Mouse (Mus musculus): ENCODE results near the gene Scd4. TPM values are rescaled to one million over a fixed set of nuclear protein-coding genes. Genes with fewer than 3 reads are reported as not detected.
"Not testable (repeated sequence)": the region's sequence is repeated elsewhere in the genome, so short reads cannot be mapped to it uniquely, and the experiment has no call there.

The Scd4 gene
- total RNA-seq, 2 experiments from 2014 or later = 0.14 TPM; not detected in 1

GRCm38 (mm10) chr19:44300520-44300919 is 32.4 kb upstream of the Scd4 start:
- no peak for DNase-seq (ENCODE audit: low spot score)

GRCm38 (mm10) chr19:44301176-44301575 is 31.7 kb upstream of the Scd4 start:
- DNase-seq (ENCODE audit: low spot score) = no peak

GRCm38 (mm10) chr19:44301671-44302305 is 31.1 kb upstream of the Scd4 start:
- DNase-seq (ENCODE audit: low spot score) = no peak

GRCm38 (mm10) chr19:44302901-44303300 is 30.0 kb upstream of the Scd4 start:
- no peak for DNase-seq (ENCODE audit: low spot score)

- DNase-seq (ENCODE audit: low spot score) = no peak
Measured at GRCm38 (mm10) chr19:44303502-44303901, 29.4 kb upstream of the Scd4 start.

- DNase-seq (ENCODE audit: low spot score) = no peak
Measured at GRCm38 (mm10) chr19:44304419-44304818, 28.5 kb upstream of the Scd4 start.

GRCm38 (mm10) chr19:44304851-44305510 is 27.9 kb upstream of the Scd4 start:
- DNase-seq (ENCODE audit: low spot score) = no peak

- no peak for DNase-seq (ENCODE audit: low spot score)
Measured at GRCm38 (mm10) chr19:44305701-44306100, 27.2 kb upstream of the Scd4 start.

GRCm38 (mm10) chr19:44306171-44306570 is 26.7 kb upstream of the Scd4 start:
- no peak for DNase-seq (ENCODE audit: low spot score)

GRCm38 (mm10) chr19:44307101-44307914 is 25.6 kb upstream of the Scd4 start:
- DNase-seq (ENCODE audit: low spot score) = no peak

GRCm38 (mm10) chr19:44307915-44308470 is 24.9 kb upstream of the Scd4 start:
- no peak for DNase-seq (ENCODE audit: low spot score)

- DNase-seq (ENCODE audit: low spot score) = no peak
Measured at GRCm38 (mm10) chr19:44308611-44309246, 24.2 kb upstream of the Scd4 start.

- no peak for DNase-seq (ENCODE audit: low spot score)
Measured at GRCm38 (mm10) chr19:44309351-44310154, 23.3 kb upstream of the Scd4 start.

- DNase-seq (ENCODE audit: low spot score) = not testable (repeated sequence)
Measured at GRCm38 (mm10) chr19:44310155-44310575, 22.7 kb upstream of the Scd4 start.

GRCm38 (mm10) chr19:44310814-44311213 is 22.1 kb upstream of the Scd4 start:
- no peak for DNase-seq (ENCODE audit: low spot score)

GRCm38 (mm10) chr19:44311306-44312006 is 21.4 kb upstream of the Scd4 start:
- DNase-seq (ENCODE audit: low spot score) = no peak

GRCm38 (mm10) chr19:44312007-44312360 is 20.9 kb upstream of the Scd4 start:
- DNase-seq (ENCODE audit: low spot score) = no peak

GRCm38 (mm10) chr19:44313066-44313465 is 19.8 kb upstream of the Scd4 start:
- DNase-seq (ENCODE audit: low spot score) = no peak

GRCm38 (mm10) chr19:44314327-44314759 is 18.5 kb upstream of the Scd4 start:
- DNase-seq (ENCODE audit: low spot score) = peak; percentile 90

- peak; percentile 58 for DNase-seq (ENCODE audit: low spot score)
Measured at GRCm38 (mm10) chr19:44314871-44315414, 17.9 kb upstream of the Scd4 start.
